Mouse (Mus musculus) spleen, postnatal 4 days (tissue): ENCODE measurements around the gene Calcoco2.
"Not testable (repeated sequence)": the region's sequence is repeated elsewhere in the genome, so short reads cannot be mapped to it uniquely, and the experiment has no call there.

Experiments used
- DNase-seq, 2 experiments: peaks; one replicate each; pipeline ENCODE4 v3.0.0; 2022; ENCODE audit warnings: low spot score in 2 of 2

Calcoco2 gene

DNA sequence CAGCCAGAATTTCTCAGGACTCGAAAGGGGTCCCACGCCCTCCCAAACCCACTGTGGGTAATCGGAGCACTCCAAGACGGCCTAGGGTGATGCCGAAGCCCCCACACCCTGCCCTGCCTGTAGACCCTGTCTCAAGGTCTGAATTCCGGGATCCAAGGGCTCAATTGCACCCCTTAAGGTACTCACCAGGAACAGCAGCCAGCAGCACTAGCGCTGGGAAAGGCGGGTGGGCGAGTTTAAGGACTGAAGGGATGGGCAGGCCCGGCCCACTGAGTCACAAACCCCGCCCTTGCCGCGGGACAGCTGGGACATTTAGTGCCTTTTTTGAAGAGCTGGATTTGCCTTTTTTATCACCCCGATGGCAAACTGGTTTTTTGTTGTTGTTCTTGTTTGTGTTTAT is at the start of gene Calcoco2:
Gene Calcoco2, minus strand, starts transcription at position 214 of the 400 bp plus-strand sequence.
- no peak for DNase-seq

DNA sequence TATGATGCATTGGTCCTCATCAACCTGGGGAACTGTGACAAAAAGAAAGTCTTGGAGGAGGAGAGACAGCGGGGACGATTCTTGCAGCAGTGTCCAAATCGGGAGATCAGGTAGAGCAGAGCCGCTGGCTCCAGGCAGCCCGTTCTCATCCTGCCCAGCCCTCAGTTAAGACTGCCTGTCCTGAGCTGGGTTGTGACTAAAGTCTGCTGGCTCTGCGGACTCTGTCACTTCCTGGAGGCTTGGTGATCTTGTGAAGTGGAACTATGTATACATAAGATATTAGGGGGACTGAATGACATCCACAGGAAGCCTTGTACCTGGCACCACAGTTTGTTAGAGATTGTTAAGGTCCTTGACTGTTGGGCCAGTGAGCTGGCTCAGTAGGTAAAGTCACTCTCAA is 35.7 kb upstream of the Calcoco2 start:
- no peak for DNase-seq

DNA sequence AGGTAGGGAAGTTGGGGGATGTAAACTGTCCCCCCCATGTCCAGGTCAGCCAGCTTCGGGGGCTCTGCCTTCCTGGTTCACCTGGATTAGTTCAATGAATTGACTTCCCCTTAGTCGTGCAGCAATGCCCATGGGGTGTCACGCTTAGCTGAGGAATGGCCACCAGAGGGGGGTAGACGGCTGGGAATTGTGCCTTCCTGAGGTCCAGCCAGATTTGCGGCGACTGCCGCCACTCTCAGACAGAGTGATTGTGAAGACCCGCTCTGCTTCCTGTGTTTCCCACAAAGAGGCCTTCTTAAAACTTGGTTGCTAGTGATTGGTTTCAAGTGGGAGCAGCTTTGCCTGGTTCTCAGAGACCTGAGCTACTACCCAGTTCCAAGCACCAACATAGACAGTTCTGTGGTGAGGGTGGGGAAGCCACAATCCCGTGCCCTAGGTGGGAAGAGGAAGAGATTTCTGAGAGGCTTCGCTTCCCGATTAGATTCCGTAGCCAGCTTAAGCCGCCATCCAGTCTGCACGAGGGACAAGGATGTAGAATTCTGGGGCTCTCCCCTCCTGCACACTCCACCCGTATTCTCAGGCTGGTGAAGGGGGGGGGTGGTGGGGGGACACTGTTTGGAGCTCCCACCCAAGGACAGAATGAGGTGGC is 34.0 kb upstream of the Calcoco2 start:
- peak; percentile 21 to 66 for DNase-seq

DNA sequence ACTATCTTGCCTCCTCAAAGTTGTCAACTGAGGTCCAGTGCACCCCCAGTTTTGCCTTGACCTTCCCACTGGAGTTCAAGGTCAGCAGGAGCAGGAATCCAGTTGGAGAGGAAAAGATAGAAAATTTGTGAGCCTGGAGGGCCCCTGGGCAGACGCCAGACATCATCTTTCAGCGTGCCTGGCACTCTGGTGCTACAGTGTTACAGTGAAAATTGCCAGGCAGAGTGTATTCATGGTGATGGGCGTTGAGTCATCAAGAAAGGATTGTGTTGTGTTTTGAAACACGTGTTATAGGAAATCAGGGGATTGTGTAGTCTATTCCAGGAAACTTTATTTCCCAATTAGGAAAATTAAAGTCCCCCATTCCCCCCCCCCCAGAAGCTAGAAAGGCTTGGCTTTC is 32.0 kb upstream of the Calcoco2 start:
- DNase-seq = no peak

DNA sequence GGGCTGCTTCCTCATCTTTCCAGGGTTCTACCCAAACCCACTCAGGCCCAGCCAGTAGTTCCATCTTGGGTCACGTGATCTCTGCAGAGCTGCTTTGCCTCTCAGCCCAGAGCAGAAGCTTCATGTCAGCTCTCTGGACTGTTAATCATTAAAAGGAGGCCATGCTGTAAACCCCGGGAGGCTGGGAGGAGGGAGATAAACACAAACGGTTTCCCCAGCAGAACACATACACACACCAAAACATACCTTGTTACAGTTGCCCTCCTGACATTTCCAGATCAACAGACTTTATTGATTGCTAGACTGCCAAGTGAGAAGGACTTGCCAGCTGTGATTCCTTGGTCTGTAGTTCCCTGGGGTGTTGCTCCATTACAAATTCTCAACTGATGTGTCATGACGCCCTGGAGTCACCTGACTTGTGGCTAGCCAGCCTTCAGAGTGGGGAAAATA is 29.0 kb upstream of the Calcoco2 start:
- DNase-seq = no peak

DNA sequence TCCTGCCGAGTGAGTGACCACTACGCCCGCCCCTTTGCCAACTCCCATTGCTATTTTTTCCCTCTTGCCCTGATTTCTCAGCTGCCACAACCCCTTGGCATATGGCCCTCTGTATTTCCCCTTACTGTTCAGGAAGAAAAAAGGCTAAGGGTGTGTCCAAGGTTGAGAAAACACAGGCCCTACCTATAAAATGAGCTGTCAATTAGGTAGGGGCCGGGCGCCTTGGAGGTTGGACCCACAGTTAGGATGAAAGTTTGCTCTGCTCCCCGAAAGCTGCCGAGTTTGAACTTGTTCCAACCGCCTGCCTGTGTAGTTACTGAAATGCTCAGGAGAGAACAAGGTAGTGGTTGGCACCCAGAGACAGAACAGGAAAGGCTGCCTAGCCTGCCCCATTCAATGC is 24.1 kb upstream of the Calcoco2 start:
- DNase-seq = no peak

DNA sequence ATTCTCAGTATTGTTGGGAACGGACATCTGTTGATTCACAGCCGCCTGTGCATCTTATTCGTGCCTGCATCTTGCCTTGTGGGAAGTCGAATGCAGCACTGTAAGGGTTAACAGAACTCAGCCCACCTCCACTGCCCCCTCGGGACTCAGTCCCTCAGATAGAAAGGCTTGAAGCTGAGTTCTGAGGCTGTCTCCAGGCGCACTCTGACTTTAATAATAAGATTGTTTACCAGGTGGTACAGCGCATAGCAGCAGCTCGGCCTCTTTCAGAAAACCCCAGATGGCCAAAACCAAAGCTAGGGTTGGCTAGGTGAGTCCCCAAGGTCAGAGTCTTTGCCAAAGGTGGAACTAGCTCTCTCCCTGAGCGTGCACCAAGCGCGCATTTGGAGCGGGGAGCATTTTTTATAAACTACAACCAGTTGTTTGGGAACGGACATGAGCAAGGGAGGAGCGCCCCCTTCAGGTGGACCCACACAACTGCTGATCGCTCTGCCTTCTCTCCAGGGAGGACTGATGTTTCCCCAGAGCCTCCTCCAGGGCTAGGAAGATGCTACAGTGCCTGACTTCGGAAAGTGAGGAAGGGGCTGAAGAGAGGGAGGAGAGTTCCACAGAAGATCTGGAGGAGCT is 21.6 kb upstream of the Calcoco2 start, which contains the start of gene Ttll6:
Gene Ttll6, plus strand, starts transcription at position 548 of the 627 bp plus-strand sequence.
- DNase-seq = peak in 1 of 2 experiments; percentile 73

DNA sequence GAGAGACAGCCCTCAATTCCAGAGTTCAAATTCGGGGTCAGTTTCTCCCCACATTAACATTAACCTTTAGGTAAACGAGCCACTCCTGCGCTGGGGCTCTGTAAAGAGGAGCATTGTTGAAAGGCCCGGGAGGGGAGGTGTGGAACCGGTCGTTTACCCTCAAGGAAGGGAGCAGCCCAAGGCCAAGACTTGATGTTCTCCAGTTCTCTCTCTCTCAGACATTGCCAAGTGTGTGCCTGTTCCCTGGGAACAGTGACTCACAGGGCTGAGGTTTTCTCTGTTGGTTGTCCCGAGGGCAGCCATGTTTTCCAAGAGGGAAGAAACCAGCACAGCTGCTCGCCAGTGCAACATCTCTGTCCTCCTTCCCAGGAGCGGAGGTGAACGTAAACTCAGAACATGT is 18.8 kb upstream of the Calcoco2 start:
- no peak for DNase-seq

DNA sequence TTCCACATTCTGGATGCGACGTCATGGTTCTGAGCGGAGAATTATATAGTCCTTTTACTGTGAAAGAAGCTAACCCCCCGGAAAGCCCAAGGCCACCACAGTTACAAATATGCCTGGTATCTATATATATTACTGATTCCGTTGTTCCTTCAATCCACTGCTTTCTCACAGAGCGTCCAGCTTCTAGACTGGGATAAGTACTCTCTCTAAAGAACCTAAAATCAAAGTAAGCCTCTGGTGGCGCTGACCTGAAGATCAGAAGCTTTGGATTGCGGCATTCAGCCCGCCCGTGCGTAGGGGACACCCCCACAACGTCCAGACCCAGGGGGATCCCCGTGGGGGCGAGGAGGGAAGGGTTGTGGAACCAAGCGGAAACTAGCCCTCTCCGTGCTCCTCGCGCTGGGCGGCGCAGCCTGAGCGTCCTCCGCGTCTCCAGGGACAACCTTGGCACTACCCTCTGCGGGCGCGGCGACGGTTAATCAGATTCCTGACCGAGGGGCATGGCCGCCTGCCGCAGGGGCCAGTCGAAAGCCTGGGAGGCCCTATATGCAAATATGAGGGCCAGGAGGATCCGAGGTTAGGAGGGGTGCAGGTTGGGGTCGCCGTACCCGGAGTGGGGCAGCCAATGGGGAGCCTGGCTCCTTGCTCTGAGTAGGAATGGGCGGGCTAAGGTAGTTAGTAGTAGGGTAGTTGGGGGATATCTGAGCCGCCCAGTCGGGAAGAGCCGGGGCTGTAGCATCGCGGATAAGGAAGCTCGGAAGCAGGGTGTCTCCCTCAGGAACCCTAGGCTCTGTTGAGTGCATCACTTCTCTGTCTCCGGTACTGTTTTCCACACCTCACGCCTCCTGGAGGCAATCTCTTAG is 12.5 kb upstream of the Calcoco2 start:
- peak in 1 of 2 experiments; percentile 63 for DNase-seq

DNA sequence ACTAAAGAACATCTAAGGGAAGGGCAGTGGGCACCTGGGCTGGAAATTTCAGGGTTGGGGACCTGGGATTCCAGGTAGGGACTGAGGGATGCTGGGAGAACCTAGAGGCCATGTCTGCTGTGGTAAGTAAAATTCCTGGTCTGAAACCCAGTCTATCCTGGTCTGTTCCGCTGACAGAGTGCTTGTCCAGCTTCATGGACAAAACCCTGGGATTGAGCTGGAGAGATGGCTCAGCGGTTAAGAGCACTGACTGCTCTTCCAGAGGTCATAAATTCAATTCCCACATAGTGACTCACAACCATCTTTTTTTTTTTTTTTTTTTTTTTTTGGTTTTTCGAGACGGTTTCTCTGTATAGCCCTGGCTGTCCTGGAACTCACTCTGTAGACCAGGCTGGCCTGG is 11.0 kb upstream of the Calcoco2 start:
- not testable (repeated sequence) for DNase-seq

DNA sequence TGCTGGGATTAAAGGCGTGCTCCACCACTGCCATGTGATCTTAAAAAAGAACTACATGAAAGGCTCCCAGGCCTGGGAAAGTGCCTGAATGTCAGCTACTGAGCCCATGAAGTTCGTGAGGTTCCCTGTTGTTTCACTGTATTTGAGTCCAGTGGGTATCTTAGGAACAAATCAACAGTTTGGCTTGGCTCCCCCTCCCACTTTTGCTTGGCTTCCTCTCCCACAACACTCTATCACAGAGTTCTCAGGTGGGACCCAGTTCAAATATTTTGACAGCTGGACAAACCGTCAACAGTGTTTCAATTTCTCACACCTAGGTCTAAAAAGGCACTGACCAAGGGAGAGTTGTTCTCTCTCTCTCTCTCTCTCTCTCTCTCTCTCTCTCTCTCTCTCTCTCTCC is 7.6 kb upstream of the Calcoco2 start:
- DNase-seq = no peak

DNA sequence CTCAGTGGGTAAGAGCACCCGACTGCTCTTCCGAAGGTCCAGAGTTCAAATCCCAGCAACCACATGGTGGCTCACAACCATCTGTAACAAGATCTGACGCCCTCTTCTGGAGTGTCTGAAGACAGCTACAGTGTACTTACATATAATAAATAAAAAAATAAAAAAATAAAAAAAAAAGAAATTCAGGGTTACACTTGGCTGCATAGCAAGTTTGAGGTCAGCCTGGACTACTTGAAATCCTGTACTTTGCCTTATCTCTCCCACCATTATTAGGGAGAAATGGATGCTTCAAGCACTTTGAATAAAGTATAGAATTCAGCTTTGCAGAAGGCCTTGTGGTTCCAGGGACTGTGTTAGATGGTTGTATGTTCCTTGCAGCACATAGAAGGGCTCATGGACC is 5.2 kb upstream of the Calcoco2 start:
- DNase-seq = not testable (repeated sequence)

DNA sequence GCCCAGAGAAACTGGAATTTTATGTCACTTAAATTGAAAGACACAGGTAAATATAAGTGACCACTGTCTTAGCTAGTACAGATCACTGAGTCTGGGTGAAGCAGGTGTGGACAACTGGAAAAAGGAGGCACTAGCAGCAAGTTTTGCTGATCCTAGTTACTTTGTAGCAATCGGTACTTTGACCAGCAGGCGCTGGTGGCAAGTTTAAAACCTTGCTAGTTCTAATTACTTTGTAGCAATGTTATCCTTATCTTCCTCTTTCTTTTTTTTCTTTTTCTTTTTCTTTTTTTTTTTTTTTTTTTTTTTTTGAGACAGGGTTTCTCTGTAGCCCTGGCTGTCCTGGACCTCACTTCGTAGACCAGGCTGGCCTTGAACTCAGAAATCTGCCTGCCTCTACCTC is 4.4 kb upstream of the Calcoco2 start:
- DNase-seq = no peak

DNA sequence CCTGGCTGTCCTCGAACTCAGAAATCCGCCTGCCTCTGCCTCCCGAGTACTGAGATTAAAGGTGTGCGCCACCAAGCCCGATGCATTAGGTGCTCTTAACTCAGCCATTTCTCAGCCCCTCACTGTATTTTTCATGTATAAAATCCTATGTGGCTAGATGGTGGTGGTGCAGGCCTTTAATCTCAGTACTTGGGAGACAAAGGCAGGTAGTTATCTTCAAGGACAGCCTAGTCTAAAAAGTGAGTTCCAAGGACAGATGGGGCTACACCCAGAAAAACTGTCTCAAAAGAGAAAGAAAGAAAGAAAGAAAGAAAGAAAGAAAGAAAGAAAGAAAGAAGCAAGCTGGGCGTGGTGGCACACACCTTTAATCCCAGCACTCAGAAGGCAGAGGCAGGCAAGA is 3.7 kb upstream of the Calcoco2 start:
- no peak for DNase-seq

DNA sequence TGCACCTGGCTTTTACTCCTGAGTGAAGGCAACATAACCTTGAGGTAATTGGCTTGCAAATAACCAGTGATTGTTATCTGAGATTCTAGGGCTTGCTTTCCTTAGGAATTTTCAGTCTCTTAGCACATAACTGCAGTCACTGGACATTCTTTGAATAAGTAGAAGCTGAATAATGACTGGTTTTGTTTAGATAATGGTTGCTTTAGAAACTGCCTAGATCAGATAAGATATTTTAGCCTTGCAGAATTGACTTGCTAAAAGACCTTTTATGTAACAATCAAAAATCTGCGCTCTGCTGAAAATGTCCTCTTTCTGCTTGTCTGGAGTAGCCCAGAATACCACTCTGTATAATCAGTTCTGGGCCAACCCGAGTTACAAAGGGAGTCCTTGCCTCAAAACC is 2.3 kb upstream of the Calcoco2 start:
- no peak for DNase-seq

DNA sequence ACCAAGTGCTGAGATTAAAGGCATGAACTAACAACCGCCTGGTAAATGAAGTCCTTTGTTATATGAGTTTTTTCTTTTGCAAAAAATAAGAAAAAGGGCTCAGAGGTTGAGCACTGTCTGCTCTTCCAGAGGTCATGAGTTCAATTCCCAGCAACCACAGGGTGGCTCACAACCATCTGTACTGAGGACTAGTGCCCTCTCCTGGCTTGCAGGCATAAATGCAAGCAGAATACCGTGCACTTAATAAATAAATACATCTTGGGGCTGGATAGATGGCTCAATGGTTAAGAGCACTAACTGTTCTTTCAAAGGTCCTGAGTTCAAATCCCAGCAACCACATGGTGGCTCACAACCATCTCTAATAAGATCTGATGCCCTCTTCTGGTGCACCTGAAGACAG is 814 bp downstream of the Calcoco2 start:
- DNase-seq = not testable (repeated sequence)

DNA sequence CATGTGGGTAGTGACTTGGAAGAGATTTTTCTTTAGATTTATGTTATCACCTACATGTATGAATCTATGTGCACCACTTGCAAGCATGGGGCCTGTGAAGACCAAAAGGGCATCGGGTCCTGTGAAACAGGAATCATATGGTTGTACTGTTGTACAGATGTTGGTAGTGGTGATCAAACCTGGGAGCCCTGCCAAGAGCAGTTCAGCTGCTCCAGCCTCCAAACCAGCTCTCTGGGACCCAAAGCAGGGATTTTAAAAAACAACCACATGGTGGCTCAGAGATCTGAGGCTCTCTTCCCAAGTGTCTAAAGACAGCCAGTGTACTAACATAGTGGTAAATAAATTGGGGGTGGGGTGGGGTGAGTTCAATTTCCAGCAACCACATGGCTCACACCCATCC is 3.4 kb downstream of the Calcoco2 start:
- no peak for DNase-seq

DNA sequence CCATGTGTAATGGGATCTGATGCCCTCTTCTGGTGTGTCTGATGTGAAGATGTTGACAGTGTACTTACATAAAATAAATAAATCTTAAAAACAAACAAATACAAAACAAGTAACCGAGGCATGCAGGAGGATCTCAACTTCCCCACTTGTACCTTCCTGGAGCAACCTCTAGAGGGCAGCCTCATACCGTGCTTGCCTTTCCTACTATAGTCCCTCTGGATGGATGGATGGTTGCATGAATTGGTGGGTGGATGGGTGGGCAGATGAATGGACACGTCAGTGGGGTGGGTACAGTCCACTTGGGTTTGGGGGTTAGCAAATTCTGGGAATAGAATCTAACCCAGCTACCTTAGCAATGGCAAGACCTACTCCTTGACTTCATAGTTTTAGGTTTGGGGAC is 18.4 kb downstream of the Calcoco2 start:
- peak; percentile 22 to 67 for DNase-seq

DNA sequence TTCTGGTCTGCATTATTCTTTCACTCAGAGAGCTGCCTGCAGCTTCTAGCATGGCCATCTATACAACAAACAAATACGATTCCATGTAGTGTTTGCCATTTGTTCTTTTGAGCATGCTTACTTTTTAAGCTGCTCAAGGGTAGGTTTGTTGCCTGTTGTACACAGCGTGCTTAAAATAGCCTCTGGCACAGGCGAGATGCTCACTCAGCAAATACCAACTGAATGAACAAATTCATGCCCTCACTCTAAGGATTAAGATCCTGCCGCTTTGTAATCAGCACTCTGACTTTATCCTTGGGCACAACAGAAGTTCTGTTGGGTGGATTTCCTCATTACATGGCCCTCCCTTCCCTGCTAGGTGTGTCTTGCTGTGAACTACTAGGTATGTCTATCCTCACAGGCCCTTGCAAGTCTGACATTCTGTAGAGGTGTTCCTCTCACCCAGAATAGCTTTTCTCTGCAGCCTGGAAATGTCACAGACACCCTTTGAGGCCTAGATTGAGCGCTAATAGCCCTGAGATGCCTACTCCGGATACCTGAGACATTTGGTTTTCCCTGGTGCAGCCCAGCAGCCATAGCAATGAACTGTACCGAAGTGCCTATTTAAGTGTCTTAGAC is 19.0 kb downstream of the Calcoco2 start:
- no peak for DNase-seq

DNA sequence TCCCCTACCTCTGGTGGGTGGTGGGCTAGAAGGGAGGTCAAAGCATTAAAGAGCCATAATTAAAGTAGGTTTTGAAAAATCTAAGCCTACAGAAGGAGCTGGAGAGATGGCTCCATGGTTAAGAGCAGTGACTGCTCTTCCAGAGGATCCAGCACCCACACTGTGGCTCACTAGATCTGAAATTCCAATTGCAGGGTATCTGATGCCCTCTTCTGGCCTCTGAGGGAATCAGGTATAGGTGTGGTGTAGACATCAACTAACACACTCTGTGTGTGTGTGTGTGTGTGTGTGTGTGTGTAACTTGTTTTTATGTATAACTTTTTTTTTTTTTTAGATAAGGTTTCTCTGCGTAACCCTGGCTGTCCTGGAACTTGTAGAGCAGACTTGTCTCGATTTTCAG is 20.7 kb downstream of the Calcoco2 start:
- DNase-seq = no peak

DNA sequence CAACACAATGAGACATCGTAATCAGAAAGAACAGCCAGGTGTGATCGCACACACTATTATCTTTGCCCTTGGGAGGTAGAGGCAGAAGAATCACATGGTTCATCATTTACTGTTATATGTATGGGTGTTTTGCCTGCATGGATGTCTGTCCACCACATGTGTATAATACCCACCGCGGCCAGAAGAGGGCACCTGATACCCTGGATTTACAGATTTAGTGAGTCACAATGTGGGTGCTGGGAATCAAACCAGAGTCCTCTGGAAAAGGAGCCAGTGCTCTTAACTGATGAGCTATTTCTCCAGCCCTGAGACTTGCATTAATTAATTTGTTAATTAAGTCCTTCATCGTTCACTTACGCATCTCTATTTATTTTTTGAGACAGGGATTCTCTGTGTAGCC is 23.8 kb downstream of the Calcoco2 start:
- DNase-seq = no peak

DNA sequence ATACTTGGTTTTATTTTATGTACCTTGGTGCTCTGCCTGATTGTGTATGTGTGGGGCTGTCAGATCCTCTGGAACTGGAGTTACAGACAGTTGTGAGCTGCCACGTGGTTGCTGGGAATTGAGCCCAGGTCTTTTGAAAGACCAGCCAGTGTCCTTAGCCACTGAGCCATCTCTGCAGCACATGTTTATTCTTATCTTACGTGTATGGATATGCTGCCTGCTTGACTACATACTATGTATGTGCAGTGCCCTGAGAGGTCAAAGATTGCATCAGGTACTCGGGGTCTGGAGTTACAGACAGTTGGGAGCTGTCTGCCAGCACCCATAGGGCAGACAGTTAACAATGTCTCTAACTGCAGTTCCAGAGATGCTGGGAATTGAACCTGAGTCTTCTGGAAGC is 29.1 kb downstream of the Calcoco2 start:
- DNase-seq = no peak
